Mouse (Mus musculus) small intestine, adult 10 weeks (tissue): ENCODE data around the gene Acta1. TPM values are rescaled to one million over a fixed set of nuclear protein-coding genes. Genes with fewer than 3 reads are reported as not detected.

ENCODE experiments used
- polyA plus RNA-seq: library from polyadenylated mRNA; stranded (reverse); fragments of 350-450 nt; fragmentation: Illumina TruSeq; extraction: RNeasy Lipid Tissue Mini Kit (QIAGEN cat#74804); gene quantifications from one replicate; pipeline ENCODE4 v1.2.3, GENCODE M21; 2014; ENCODE audit warnings: low replicate concordance

The Acta1 gene
- polyA plus RNA-seq = not detected

DNA sequence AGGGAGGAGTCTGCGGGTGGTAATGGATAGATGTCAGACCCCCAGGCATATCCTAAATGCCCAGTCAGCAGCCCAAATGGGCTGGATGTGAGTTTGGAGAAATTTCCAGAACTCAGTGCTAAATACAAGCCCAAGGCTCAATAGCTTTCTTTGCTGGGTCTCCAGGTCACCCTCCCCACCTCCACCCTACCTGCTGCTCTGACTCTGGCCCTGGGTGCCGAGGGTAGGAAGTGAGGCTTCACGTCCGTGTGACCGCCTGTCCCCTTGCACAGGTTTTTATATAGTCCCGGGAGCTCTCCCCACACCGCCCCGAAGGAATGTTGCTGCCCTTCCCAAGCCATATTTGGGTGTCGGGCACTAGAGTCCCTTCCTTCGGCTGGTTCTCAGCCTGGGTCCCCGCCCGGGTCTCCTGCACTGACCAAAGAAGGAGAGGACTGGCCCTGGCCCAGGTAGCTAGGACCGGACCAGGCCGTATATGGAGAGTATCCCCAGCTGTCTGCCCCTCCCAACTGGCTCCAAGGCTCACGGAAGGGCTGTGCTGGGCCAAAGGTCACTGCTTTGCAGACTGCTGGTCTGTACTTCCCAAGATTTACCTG, at the start of gene Acta1:
Gene Acta1, minus strand, starts transcription at position 250 of the 596 bp plus-strand sequence.

GRCm38 (mm10) chr8:123859648-123860259, 34.8 kb downstream of the Acta1 start, which contains the start of gene Ccsap:
TSS of gene Ccsap (minus strand) at chr8:123860209.

Other genes with a start within 250 kb of the Acta1 start
- 26.2 TPM for gene Rhou, start 240.8 kb downstream of the Acta1 start, polyA plus RNA-seq
- gene Rab4a, start 88.8 kb downstream of the Acta1 start, polyA plus RNA-seq = 26.7 TPM
- gene Ccsap, start 34.5 kb downstream of the Acta1 start, polyA plus RNA-seq = 0.63 TPM
- 2.9 TPM for gene Nup133, start 54.5 kb upstream of the Acta1 start, polyA plus RNA-seq
- 20.4 TPM for gene Abcb10, start 88.4 kb upstream of the Acta1 start, polyA plus RNA-seq
- 5.0 TPM for gene Taf5l, start 126.6 kb upstream of the Acta1 start, polyA plus RNA-seq
- 2.4 TPM for gene Urb2, start 126.8 kb upstream of the Acta1 start, polyA plus RNA-seq